Mouse (Mus musculus) forelimb bud, embryonic 11.5 days (tissue): ENCODE measurements around the gene Elmo1.

Experiments used
- DNase-seq: peaks from one replicate; pipeline ENCODE4 v3.0.0-alpha.2; 2012; ENCODE audit warnings: low read depth, low spot score

Gene Elmo1

GRCm38 (mm10) chr13:20121385-20122043, 31.1 kb downstream of the Elmo1 start:
- no peak for DNase-seq

- DNase-seq, result no peak
These were observed 33.6 kb downstream of the Elmo1 start for GRCm38 (mm10) chr13:20123975-20124374.

- DNase-seq, result no peak
These were observed 34.6 kb downstream of the Elmo1 start for GRCm38 (mm10) chr13:20124965-20125364.

- DNase-seq, result no peak
These were observed 35.4 kb downstream of the Elmo1 start for GRCm38 (mm10) chr13:20125845-20126244.

- no peak for DNase-seq
These were observed 37.2 kb downstream of the Elmo1 start for GRCm38 (mm10) chr13:20127553-20127952.

- DNase-seq, result no peak
These were observed 37.7 kb downstream of the Elmo1 start for GRCm38 (mm10) chr13:20128097-20128496.

- DNase-seq, result no peak
These were observed 40.3 kb downstream of the Elmo1 start for GRCm38 (mm10) chr13:20130731-20131130.

- DNase-seq, result no peak
These were observed 41.1 kb downstream of the Elmo1 start for GRCm38 (mm10) chr13:20131322-20131997.

GRCm38 (mm10) chr13:20131998-20132371, 41.6 kb downstream of the Elmo1 start:
- no peak for DNase-seq

- no peak for DNase-seq
These were observed 43.4 kb downstream of the Elmo1 start for GRCm38 (mm10) chr13:20133602-20134394.

GRCm38 (mm10) chr13:20134395-20135225, 44.2 kb downstream of the Elmo1 start:
- no peak for DNase-seq

GRCm38 (mm10) chr13:20136753-20137152, 46.4 kb downstream of the Elmo1 start:
- no peak for DNase-seq

GRCm38 (mm10) chr13:20138466-20138865, 48.1 kb downstream of the Elmo1 start:
- DNase-seq, result no peak

- DNase-seq, result no peak
These were observed 48.7 kb downstream of the Elmo1 start for GRCm38 (mm10) chr13:20139060-20139459.

GRCm38 (mm10) chr13:20139825-20140665, 49.6 kb downstream of the Elmo1 start:
- no peak for DNase-seq

GRCm38 (mm10) chr13:20142637-20143036, 52.2 kb downstream of the Elmo1 start:
- no peak for DNase-seq

GRCm38 (mm10) chr13:20146848-20147247, 56.5 kb downstream of the Elmo1 start:
- DNase-seq, result no peak

GRCm38 (mm10) chr13:20147736-20148135, 57.3 kb downstream of the Elmo1 start:
- DNase-seq, result no peak

GRCm38 (mm10) chr13:20150130-20150835, 59.9 kb downstream of the Elmo1 start:
- DNase-seq, result no peak

GRCm38 (mm10) chr13:20151302-20151978, 61.0 kb downstream of the Elmo1 start:
- DNase-seq, result no peak
